Mouse (Mus musculus): ENCODE results near the gene Rmnd1.

DNA sequence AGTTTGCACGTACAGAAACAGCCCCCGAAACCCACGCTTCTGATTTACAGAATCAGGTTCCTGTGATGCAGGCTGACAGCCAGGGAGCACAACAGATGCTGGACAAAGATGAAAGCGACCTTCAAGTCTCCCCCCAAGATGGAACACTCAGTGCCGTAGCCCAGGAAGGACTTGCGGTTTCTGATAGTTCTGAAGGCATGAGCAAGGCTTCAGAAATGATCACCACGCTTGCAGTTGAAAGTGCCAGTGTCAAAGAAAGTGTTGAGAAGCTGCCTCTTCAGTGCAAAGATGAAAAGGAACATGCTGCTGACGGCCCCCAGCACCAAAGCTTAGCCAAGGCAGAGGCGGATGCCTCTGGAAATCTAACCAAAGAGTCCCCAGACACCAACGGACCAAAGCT lies 74.8 kb downstream of the Rmnd1 start:
- TF ChIP-seq CTCF (IDR thresholded peaks at IDR 0.05; ENCODE audit: low read depth, low read length) (no peak), POLR2AphosphoS5 (IDR thresholded peaks at IDR 0.05; ENCODE audit: insufficient replicate concordance, low read depth, low read length) (no peak), TAL1 (conservative IDR thresholded peaks at IDR 0.05; ENCODE audit: low read depth, low read length) (no peak), GATA1 (IDR thresholded peaks at IDR 0.05; ENCODE audit: borderline replicate concordance, low read length) (no peak), GATA2 (IDR thresholded peaks at IDR 0.05; ENCODE audit: borderline replicate concordance, low read depth, low read length) (no peak)

All from G1E (cell line).